Mouse (Mus musculus) neural tube, embryonic 11.5 days (tissue): Measurements from ENCODE around the gene Otud7a. TPM values are rescaled to one million over a fixed set of nuclear protein-coding genes. Genes with fewer than 3 reads are reported as not detected.

ENCODE experiments used
- ATAC-seq: fragments of 200-750 bp; cut with Nextera tagmentation; 2 replicates; pipeline ENCODE4 v1.8.0; 2017; ENCODE audit warnings: moderate number of reproducible peaks, mild to moderate bottlenecking, moderate TSS enrichment, moderate library complexity; ENCODE audit not compliant: insufficient read depth, low FRiP score, low TSS enrichment
- DNase-seq: peaks from one replicate; pipeline ENCODE4 v3.0.0-alpha.2; 2015; ENCODE audit warnings: low spot score
- H3K27ac ChIP-seq: fragments of 300-500 bp; sonication (generic); 2 replicates; pipeline ENCODE4 v1.5.1; 2014; ENCODE audit warnings: low read depth, mild to moderate bottlenecking, low read length
- H3K27me3 ChIP-seq: fragments of 300-500 bp; sonication (generic); 2 replicates; pipeline ENCODE4 v1.6.1; 2014; ENCODE audit warnings: mild to moderate bottlenecking, low read length, mixed read lengths; ENCODE audit not compliant: control insufficient read depth, insufficient read depth
- H3K36me3 ChIP-seq: fragments of 300-500 bp; sonication (generic); 2 replicates; pipeline ENCODE4 v1.6.1; 2014; ENCODE audit warnings: mild to moderate bottlenecking, low read length, moderate library complexity, mixed read lengths; ENCODE audit not compliant: control insufficient read depth, insufficient read depth
- H3K4me1 ChIP-seq: fragments of 300-500 bp; sonication (generic); 2 replicates; pipeline ENCODE4 v1.6.1; 2014; ENCODE audit warnings: low read length, mixed read lengths; ENCODE audit not compliant: control insufficient read depth, insufficient read depth
- H3K4me2 ChIP-seq: fragments of 300-500 bp; sonication (generic); 2 replicates; pipeline ENCODE4 v1.6.1; 2014; ENCODE audit warnings: low read depth, mild to moderate bottlenecking, moderate library complexity
- H3K4me3 ChIP-seq: fragments of 300-500 bp; sonication (generic); 2 replicates; pipeline ENCODE4 v1.5.1; 2014; ENCODE audit warnings: low read depth, low read length
- H3K9ac ChIP-seq: fragments of 300-500 bp; sonication (generic); 2 replicates; pipeline ENCODE4 v1.6.1; 2014; ENCODE audit warnings: mild to moderate bottlenecking, low read length
- H3K9me3 ChIP-seq: fragments of 300-500 bp; sonication (generic); 2 replicates; pipeline ENCODE4 v1.6.1; 2016; ENCODE audit warnings: low read length; ENCODE audit not compliant: control insufficient read depth
- WGBS: fragments of 180-500 bp; shearing (Covaris S2); extraction: QIAGEN DNeasy Blood & Tissue Kit; methylation state at CpG from one replicate; pipeline ENCODE4 v1.1.7; 2014; 5-methylcytosine and 5-hydroxymethylcytosine counted together
- polyA plus RNA-seq: library from polyadenylated mRNA; unstranded; fragments of >200 nt; fragmentation: Nextera tagmentation; extraction: Ambion mirVana; gene quantifications from 2 replicates; pipeline ENCODE4 v1.2.1, GENCODE M21; 2014

The Otud7a gene
- polyA plus RNA-seq, 1 experiment from 2014 or later, result 3.2 TPM

DNA sequence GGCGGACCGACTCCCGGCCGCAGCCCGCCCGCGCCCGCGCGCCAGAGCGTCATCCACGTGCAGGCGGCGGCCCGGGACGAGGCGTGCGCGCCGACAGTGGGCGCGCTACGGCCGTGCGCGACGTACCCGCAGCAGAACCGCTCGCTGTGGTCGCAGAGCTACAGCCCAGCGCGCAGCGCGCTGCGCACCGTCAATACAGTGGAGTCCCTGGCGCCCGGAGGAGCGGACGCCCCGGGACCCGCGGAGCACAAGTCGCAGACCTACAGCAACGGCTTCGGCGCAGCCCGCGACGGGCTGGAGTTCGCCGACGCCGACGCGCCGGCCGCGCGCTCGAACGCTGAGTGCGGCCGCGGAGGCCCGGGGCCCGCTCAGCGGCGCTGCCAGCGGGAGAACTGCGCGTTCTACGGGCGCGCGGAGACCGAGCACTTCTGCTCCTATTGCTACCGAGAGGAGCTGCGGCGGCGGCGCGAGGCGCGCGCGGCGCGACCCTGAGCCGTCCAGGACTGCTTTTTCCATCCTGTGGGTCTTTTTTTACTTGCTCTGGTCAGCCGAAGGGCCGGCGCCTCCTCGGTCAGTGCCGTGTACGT, 313.8 kb downstream of the Otud7a start:
- DNase-seq (peak; percentile 53), ATAC-seq (peak; percentile 25; the same call in 1 of the 2 replicates)
- Histone ChIP-seq H3K4me2 (peak overlapping the region; percentile 68), H3K9ac (peak overlapping the region; percentile 29; the same call in 1 of the 2 replicates), H3K4me1 (peaks cover 8% of the 10 kb centered on the region; the same call in 1 of the 2 replicates), H3K4me3 (peak overlapping the region; percentile 44), H3K27me3 (peaks cover 66% of the 10 kb centered on the region), H3K36me3 (no peaks in the 10 kb centered on the region), H3K9me3 (no peaks in the 10 kb centered on the region), H3K27ac (no peak overlapping the region)
- under 1% methylated on average over 77 of the region's 97 CpGs for WGBS

DNA sequence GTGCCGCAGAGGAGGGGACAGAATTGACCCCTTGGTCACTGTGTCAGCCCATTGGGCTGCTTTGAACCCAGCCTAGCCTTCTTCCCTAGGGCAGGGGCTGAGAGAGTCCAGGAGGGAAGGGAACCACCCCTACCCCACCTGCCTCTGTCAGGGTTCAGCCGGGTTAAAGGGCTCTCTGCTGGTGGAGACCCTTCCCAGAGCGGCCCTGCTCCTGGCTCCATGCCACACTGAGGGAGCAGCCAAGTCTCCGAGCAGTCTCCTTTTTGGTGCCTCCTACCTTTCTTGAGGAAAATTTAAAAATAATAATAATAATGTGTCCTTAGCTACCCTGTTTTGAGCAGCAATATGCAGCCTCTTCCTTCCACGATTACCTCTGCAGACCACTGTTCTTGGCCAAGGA, 315.1 kb downstream of the Otud7a start:
- peaks cover 57% of the 10 kb centered on the region for H3K27me3 ChIP-seq
- no peaks in the 10 kb centered on the region for H3K9me3 ChIP-seq
- peaks cover 8% of the 10 kb centered on the region; the same call in 1 of the 2 replicates for H3K4me1 ChIP-seq
- DNase-seq (no peak), ATAC-seq (no peak)
- no peak overlapping the region for H3K9ac ChIP-seq
- H3K27ac ChIP-seq, result no peak overlapping the region
- no peak overlapping the region for H3K4me3 ChIP-seq
- WGBS, result 37% methylated on average over 5 of the region's 5 CpGs
- no peak overlapping the region for H3K4me2 ChIP-seq
- H3K36me3 ChIP-seq, result no peaks in the 10 kb centered on the region

DNA sequence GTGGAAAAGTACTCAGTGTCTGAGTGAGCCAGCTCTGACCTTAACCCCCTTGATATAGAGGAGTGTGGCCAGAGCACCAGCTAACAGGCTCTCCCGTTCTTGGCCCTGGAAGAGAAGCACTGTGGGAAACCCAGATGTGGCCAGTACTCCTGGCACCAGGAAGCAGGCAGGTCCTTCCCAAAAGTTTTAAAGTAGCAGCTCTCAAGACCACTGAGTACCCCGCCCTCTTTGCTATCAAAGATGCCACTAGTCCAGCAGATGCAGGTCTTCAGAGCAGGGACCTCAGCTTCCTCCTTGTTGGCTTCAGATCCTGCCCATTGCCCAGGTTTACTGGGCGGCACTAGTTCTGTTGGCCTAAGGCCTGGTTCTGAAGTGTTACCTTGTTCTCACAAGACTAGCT, 318.0 kb downstream of the Otud7a start:
- no peak overlapping the region for H3K9ac ChIP-seq
- H3K4me2 ChIP-seq, result no peak overlapping the region
- no peak overlapping the region for H3K27ac ChIP-seq
- peaks cover 8% of the 10 kb centered on the region; the same call in 1 of the 2 replicates for H3K4me1 ChIP-seq
- H3K4me3 ChIP-seq, result no peak overlapping the region
- WGBS, result 84% methylated on average over 3 of the region's 3 CpGs
- ATAC-seq (no peak), DNase-seq (no peak)
- H3K36me3 ChIP-seq, result no peaks in the 10 kb centered on the region
- H3K27me3 ChIP-seq, result peaks cover 35% of the 10 kb centered on the region
- no peaks in the 10 kb centered on the region for H3K9me3 ChIP-seq

- H3K4me2 ChIP-seq, result no peak overlapping the region
- H3K27me3 ChIP-seq, result no peaks in the 10 kb centered on the region
- H3K36me3 ChIP-seq, result no peaks in the 10 kb centered on the region
- DNase-seq (no peak), ATAC-seq (peak; percentile 65; the same call in 1 of the 2 replicates)
- 0 out of 2 replicates have a peak, but pooled peaks cover 6% of the 10 kb centered on the region for H3K4me1 ChIP-seq
- no peak overlapping the region for H3K27ac ChIP-seq
- no peak overlapping the region for H3K4me3 ChIP-seq
- no peak overlapping the region for H3K9ac ChIP-seq
- H3K9me3 ChIP-seq, result no peaks in the 10 kb centered on the region
- WGBS, result 48% methylated on average over 5 of the region's 5 CpGs
These were observed 324.0 kb downstream of the Otud7a start for GRCm38 (mm10) chr7:63768398-63769029.

DNA sequence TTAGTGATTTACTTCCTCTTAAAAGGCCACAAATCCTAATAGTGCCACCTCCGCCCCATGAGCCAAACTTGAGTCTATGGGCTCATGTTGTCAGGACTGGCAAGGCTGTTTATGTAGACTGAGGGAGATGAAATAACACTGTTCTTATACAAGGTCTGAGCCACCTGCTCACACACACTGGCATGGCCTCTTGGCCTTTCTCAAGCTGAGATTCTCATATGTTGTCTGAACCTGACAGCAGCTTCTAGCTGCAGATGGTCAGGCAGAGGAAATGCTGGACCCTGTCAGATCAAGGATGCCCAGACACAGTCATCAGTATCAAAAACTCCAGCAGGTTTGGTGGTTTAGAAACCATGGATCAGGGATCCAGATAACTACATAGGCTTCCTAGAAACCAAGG, 328.7 kb downstream of the Otud7a start:
- Histone ChIP-seq H3K9me3 (no peaks in the 10 kb centered on the region), H3K27ac (no peak overlapping the region), H3K4me2 (no peak overlapping the region), H3K27me3 (no peaks in the 10 kb centered on the region), H3K4me3 (no peak overlapping the region), H3K36me3 (no peaks in the 10 kb centered on the region), H3K9ac (no peak overlapping the region), H3K4me1 (0 out of 2 replicates have a peak, but pooled peaks cover 6% of the 10 kb centered on the region)
- WGBS, result 89% methylated on average over 1 of the region's 1 CpGs
- ATAC-seq, result no peak
- no peak for DNase-seq

GRCm38 (mm10) chr7:63774291-63774690, 329.7 kb downstream of the Otud7a start:
- Histone ChIP-seq H3K36me3 (no peaks in the 10 kb centered on the region), H3K4me1 (no peaks in the 10 kb centered on the region), H3K27me3 (no peaks in the 10 kb centered on the region), H3K4me3 (no peak overlapping the region), H3K9me3 (no peaks in the 10 kb centered on the region), H3K4me2 (no peak overlapping the region), H3K9ac (no peak overlapping the region), H3K27ac (no peak overlapping the region)
- ATAC-seq (no peak), DNase-seq (no peak)
- 61% methylated on average over 1 of the region's 1 CpGs for WGBS

GRCm38 (mm10) chr7:63777328-63777727, 332.8 kb downstream of the Otud7a start:
- no peak overlapping the region for H3K4me3 ChIP-seq
- H3K27me3 ChIP-seq, result no peaks in the 10 kb centered on the region
- no peak overlapping the region for H3K27ac ChIP-seq
- H3K9ac ChIP-seq, result no peak overlapping the region
- ATAC-seq, result no peak
- H3K4me2 ChIP-seq, result no peak overlapping the region
- no peaks in the 10 kb centered on the region for H3K36me3 ChIP-seq
- H3K9me3 ChIP-seq, result no peaks in the 10 kb centered on the region
- H3K4me1 ChIP-seq, result no peaks in the 10 kb centered on the region
- 87% methylated on average over 4 of the region's 4 CpGs for WGBS
- DNase-seq, result no peak

DNA sequence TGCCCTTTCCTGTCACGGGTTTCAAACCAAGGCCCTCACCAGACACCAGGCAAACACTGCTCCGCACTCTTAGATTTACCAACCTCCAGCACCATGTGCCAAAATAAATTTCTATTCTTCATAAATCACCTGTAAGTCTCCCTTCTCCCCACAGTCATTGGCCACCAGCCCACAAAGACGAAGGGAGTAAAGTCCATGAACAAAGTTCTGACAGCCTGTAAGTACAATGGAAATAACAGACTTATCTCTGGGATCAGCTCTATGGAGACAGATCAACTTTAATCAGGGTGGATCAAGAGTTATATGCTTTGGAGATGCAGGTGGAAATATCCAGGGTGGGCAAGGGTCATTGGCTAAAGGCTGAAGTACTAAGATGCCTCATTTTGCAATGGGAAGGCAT, 336.3 kb downstream of the Otud7a start:
- Histone ChIP-seq H3K36me3 (no peaks in the 10 kb centered on the region), H3K4me2 (no peak overlapping the region), H3K9me3 (no peaks in the 10 kb centered on the region), H3K4me3 (no peak overlapping the region), H3K4me1 (no peaks in the 10 kb centered on the region), H3K9ac (no peak overlapping the region), H3K27ac (no peak overlapping the region), H3K27me3 (no peaks in the 10 kb centered on the region)
- ATAC-seq, result no peak
- 93% methylated on average over 3 of the region's 3 CpGs for WGBS
- DNase-seq, result no peak

GRCm38 (mm10) chr7:63789743-63790142, 345.2 kb downstream of the Otud7a start:
- WGBS, result 29% methylated on average over 5 of the region's 5 CpGs
- H3K9me3 ChIP-seq, result no peaks in the 10 kb centered on the region
- H3K36me3 ChIP-seq, result no peaks in the 10 kb centered on the region
- H3K4me2 ChIP-seq, result no peak overlapping the region
- no peak overlapping the region for H3K4me3 ChIP-seq
- no peaks in the 10 kb centered on the region for H3K27me3 ChIP-seq
- H3K27ac ChIP-seq, result no peak overlapping the region
- H3K4me1 ChIP-seq, result no peaks in the 10 kb centered on the region
- no peak overlapping the region for H3K9ac ChIP-seq
- ATAC-seq (peak; percentile 73; the same call in 1 of the 2 replicates), DNase-seq (no peak)
